Mouse (Mus musculus) bone marrow, adult 2 months (tissue): ENCODE results near the gene Caskin2. TPM values are rescaled to one million over a fixed set of nuclear protein-coding genes. Genes with fewer than 3 reads are reported as not detected.

Source experiments
- H3K27ac ChIP-seq: fragments of 200-500 bp; 2 replicates; pipeline ENCODE4 v1.5.1; 2012; ENCODE audit warnings: low read depth, mild to moderate bottlenecking, control low read depth, inconsistent platforms, low read length; ENCODE audit not compliant: control insufficient read depth, poor library complexity, insufficient read depth
- H3K4me1 ChIP-seq: fragments of 200-500 bp; 2 replicates; pipeline ENCODE4 v1.6.1; 2011; ENCODE audit warnings: low read length; ENCODE audit not compliant: control insufficient read depth, insufficient read depth
- H3K4me3 ChIP-seq: fragments of 200-500 bp; replicated peaks from 2 replicates; pipeline ENCODE3; 2011; ENCODE audit warnings: mild to moderate bottlenecking, low read depth, low read length, control low read depth; ENCODE audit not compliant: control insufficient read depth
- CTCF ChIP-seq: fragments of 200-500 bp; IDR thresholded peaks from 2 replicates; pipeline ENCODE4 v1.5.1; 2011; ENCODE audit warnings: low read length, control low read depth; ENCODE audit not compliant: control insufficient read depth, insufficient read depth
- POLR2A ChIP-seq: fragments of 200-500 bp; IDR thresholded peaks from 2 replicates; pipeline ENCODE4 v1.6.1; 2011; ENCODE audit warnings: low read depth, mild to moderate bottlenecking, control low read depth, low read length, borderline replicate concordance; ENCODE audit not compliant: control insufficient read depth
- WGBS: fragments of 180-500 bp; shearing (Covaris S2); methylation state at CpG from one replicate; pipeline ENCODE4 v1.1.7; 2018; 5-methylcytosine and 5-hydroxymethylcytosine counted together
- polyA plus RNA-seq: library from polyadenylated mRNA; stranded (reverse); fragments of >200 nt; gene quantifications from 2 replicates; pipeline ENCODE4 v1.2.4, GENCODE M21; 2011; ENCODE audit warnings: low replicate concordance; ENCODE audit not compliant: missing spikeins, insufficient read depth, insufficient read length

The Caskin2 gene
- polyA plus RNA-seq, 1 experiment = 6.7 TPM

DNA sequence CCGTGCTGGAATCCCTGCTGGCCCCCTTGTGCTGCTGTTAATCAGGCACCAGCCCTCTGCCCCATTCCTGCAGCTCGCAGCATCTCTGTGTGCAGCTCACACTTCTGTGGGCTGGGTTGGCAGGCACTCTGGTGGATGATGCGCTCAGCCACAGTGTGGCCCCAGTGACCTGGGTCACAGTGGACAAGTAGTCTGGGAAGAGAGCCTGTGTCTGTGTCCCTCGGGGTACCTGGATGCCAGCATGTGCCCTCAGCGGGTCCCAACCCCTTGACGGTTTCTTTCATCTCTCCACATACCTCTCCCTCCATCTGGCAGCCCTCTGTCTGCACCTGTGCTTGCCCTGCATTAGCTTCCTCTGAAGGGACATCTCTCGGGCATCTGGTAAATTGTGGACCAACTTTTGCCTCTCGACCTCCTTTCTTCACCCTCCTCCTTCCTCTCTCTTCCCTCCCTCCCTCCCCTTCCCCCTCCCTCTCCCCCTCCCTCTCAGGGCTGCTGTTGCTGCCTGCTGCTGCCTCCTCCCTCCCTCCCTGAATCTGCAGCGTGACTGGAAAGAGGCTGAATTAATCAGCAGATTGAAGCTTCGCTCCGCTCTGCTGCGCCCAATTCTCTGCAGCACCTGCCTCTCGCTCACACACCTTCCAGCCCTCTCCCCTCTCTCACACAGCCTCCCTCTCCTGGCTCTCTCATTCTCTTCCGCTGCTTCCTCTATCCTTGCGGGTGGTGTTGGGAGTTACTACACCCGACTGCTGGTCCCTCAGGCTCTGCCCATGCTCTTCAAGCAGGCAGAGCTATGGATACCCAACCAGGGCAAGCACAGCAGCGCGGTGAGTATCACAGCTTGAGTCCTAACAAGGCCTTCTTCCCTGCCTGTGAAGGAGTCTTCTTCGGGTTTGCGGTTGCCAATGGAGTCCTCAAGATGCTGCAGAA lies 33.0 kb downstream of the Caskin2 start:
- Histone ChIP-seq H3K4me1 (no peaks in the 10 kb centered on the region; the same call in 1 of the 2 replicates), H3K27ac (no peak overlapping the region; the same call in 1 of the 2 replicates), H3K4me3 (no peak overlapping the region)
- TF ChIP-seq POLR2A (no peak), CTCF (no peak)
- 45% methylated on average over 20 of the region's 20 CpGs for WGBS

DNA sequence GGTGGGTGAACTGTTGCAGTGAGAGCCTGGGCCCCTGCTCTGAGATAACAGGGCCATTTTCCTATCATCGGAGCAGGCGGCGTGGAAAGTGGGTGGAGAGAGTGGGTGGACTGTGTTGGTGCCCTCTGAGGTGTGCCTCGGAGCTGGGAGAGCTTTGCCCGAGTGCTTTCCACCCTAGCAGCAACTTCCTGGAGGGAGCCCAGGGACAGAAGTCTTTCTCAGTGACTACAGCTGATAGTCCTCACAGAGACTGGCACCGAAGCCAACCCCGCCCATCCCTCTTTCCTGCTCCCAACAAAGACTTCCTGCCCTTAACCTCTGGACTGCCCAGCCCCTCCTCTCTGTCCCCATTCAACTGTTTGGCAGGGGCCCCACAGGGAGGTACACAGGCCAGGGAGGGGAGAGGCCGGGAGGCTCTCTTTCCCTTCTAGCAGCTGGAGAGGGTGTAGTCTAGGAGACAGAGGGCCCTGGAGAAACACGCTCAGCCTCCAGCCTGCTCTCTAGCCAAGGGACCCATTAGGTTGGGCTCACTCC lies 34.3 kb downstream of the Caskin2 start:
- Histone ChIP-seq H3K4me3 (no peak overlapping the region), H3K27ac (peak overlapping the region; percentile 30), H3K4me1 (no peaks in the 10 kb centered on the region; the same call in 1 of the 2 replicates)
- WGBS = 14% methylated on average over 9 of the region's 9 CpGs
- no peak for TF ChIP-seq POLR2A
- TF ChIP-seq CTCF = no peak

DNA sequence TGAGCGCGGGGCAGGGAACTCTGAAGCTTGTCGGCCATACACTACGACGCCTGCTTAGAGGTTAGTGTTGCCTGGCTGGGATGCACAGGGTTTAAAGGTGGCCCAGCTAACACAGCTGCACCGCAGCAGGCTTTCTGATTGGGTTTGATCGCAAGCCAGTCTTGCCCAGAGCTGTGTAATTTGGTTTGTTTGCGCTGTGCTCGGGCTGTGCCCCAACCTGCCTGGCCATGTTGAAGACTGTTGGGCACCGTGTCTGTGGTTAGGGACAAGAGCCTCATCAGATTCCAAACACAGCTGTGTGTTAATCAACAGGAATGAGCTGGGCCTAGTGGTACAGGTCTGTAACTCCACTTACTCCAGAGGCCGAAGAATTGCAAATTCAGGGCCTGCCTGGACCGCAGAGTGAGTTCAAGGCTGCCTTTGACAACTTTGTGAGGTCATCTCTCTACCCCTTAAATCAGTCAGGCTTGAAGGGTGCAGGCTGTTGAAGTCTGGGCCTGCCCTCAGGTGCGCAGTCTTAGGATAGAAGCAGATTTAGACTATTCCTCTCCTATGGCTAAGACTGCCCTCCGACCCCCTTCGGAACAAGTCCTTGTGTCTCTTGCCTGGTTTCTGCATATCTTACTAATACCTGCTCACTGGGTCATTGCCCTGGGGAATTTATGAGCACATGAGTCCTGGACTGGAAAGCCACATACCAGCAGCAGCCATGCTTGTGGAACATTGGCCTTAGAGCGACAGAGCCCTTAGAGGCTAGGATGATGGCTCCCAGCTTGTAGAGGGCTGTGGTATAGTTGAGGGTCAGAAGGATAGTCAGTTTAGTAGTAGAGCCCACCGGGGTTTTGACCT lies 35.7 kb downstream of the Caskin2 start:
- TF ChIP-seq CTCF = no peak
- no peak for TF ChIP-seq POLR2A
- 91% methylated on average over 17 of the region's 17 CpGs for WGBS
- H3K4me3 ChIP-seq = no peak overlapping the region
- no peak overlapping the region for H3K27ac ChIP-seq
- H3K4me1 ChIP-seq = no peaks in the 10 kb centered on the region; the same call in 1 of the 2 replicates

DNA sequence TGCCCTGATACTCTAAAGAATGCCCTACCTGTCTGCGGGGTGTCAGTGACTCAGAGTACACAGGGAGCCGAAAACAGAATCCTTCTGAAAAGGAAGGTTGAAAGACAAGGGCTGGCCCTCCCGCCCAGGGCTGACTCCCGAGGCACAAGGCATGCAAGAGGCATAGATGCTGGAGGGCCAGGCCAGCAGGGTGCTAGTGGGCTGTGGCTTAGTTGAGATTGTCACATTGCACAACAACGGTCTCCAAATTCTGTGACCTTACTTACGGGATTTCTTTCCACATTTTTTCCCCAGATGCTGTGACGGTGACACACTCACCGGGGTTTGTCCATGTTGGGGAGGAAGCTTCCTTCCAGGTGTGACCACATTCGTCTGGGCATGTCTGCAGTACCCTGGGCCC lies 36.5 kb downstream of the Caskin2 start:
- 69% methylated on average over 9 of the region's 9 CpGs for WGBS
- TF ChIP-seq CTCF (no peak), POLR2A (no peak)
- no peaks in the 10 kb centered on the region; the same call in 1 of the 2 replicates for H3K4me1 ChIP-seq
- no peak overlapping the region for H3K4me3 ChIP-seq
- H3K27ac ChIP-seq = no peak overlapping the region

DNA sequence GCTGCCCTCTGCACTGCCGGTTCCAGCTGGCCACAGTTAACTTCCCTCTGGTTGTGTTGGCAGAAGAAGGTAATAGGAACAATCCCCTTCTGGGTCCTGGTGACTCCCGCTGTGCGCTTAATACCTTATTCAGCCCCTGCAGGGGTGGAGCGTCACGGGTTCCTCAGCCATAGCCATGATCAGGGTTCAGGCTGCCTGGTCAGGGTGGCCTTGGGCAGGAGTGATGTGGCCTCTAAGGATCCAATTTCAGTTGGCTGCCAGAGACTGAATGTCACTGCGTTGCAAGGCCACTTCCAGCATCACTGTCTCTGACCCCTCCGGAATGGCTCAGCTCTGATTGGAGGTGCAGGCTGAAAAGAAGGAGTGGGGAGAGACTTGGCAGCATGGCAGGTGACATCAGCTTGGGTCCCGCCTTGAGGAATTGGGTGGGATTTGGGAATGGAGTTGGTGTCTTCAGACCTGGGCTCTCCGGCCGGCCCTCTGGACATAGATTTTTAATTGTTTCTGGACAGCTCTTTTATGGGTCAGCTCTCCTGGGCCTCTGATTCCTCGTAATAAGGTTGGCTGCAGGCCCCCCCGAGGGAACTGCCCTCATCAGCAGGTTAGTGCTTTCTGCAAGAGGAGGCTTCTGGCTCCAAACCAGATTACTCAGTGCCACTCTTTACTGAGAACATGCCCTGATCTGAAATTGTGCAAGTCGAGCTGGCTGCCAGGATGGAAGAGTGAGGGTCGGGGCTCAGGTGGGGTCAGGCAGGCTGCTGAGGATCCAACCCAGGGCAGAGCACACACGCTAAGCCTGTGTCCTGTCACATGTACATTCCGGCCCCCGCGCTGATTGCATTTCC lies 37.4 kb downstream of the Caskin2 start:
- Histone ChIP-seq H3K4me3 (no peak overlapping the region), H3K4me1 (no peaks in the 10 kb centered on the region; the same call in 1 of the 2 replicates), H3K27ac (no peak overlapping the region)
- 85% methylated on average over 18 of the region's 18 CpGs for WGBS
- TF ChIP-seq CTCF (no peak), POLR2A (no peak)

DNA sequence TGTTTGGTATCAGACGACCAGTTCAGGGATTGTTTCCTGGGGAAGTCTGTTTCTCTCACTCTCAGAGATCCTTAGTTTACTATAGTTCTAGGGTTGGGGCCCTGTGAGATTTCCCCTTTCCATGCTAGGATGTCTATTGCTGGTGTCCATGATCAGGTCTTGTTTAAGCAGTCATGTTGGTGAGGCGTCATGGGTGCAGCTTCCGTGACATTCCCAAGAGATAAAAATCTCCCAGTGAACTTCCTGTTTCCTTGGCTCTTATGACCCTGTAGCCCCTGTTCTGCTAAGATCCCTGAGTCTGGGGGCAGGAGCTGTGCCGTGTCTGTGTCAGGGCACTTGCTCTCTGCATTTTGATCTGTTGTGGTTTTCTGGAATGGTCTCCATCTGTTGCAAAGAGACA lies 38.8 kb downstream of the Caskin2 start:
- no peaks in the 10 kb centered on the region; the same call in 1 of the 2 replicates for H3K4me1 ChIP-seq
- TF ChIP-seq POLR2A (no peak), CTCF (no peak)
- no peak overlapping the region for H3K4me3 ChIP-seq
- 62% methylated on average over 4 of the region's 4 CpGs for WGBS
- no peak overlapping the region for H3K27ac ChIP-seq

DNA sequence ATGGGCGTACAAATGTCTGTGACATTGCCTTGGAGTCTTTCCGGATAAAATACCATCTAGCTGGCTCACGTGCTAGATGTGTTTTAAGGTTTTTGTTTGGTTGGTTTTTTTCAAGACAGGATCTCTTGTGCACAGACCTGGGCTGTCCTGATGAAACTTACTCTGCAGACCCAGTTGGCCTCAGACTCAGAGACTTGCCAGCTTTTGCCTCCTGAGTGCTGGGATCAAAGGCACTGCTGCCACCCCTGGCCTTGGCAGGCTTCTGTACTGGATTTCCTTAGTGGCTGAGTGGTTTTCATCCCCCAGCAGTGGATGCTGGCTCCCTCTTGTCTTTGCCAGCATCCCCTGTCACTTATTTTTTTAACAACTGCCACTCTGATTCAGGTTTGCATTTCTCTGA lies 44.5 kb downstream of the Caskin2 start:
- Histone ChIP-seq H3K4me3 (no peak overlapping the region), H3K4me1 (peaks cover 1% of the 10 kb centered on the region; the same call in 1 of the 2 replicates), H3K27ac (no peak overlapping the region)
- 81% methylated on average over 3 of the region's 3 CpGs for WGBS
- TF ChIP-seq CTCF = no peak
- no peak for TF ChIP-seq POLR2A
